7 mouse cellular contexts compared by ENCODE assay signal in genomic region chr12:21373100-21373819, GRCm38 (mm10). TPM values are rescaled to one million over a fixed set of nuclear protein-coding genes. Genes with fewer than 3 reads are reported as not detected.
DNase-seq lines count a peak whose midpoint lies in the region; ATAC-seq lines count a peak whose summit lies in the region.

Gene Adam17 (minus strand): TSS chr12:21373632.

- no peaks in the 10 kb centered on the region for H3K4me1 ChIP-seq in embryonic facial prominence, embryonic 12.5 days
- H3K4me1 ChIP-seq in limb, embryonic 11.5 days (ENCODE audit: control insufficient read depth, insufficient read depth, low read length), result no peaks in the 10 kb centered on the region
- H3K4me1 ChIP-seq in midbrain, embryonic 14.5 days (ENCODE audit: control insufficient read depth, insufficient read depth, low read length), result peaks cover 7% of the 10 kb centered on the region; the same call in 1 of the 2 replicates

- H3K27me3 ChIP-seq in embryonic facial prominence, embryonic 12.5 days, result no peaks in the 10 kb centered on the region
- no peaks in the 10 kb centered on the region for H3K27me3 ChIP-seq in limb, embryonic 11.5 days (ENCODE audit: control insufficient read depth, insufficient read depth, low read length)
- H3K27me3 ChIP-seq in midbrain, embryonic 14.5 days (ENCODE audit: control insufficient read depth, insufficient read depth, low read length), result no peaks in the 10 kb centered on the region

- peak within 1 kb of the TSS; percentile 91 for H3K27ac ChIP-seq in embryonic facial prominence, embryonic 12.5 days
- H3K27ac ChIP-seq in limb, embryonic 11.5 days (replicated peaks; ENCODE audit: low read depth, low read length), result peak within 1 kb of the TSS; percentile 89
- H3K27ac ChIP-seq in midbrain, embryonic 14.5 days (replicated peaks; ENCODE audit: low read depth, low read length), result peak within 1 kb of the TSS; percentile 87

- H3K36me3 ChIP-seq in embryonic facial prominence, embryonic 12.5 days, result no peaks in the 10 kb centered on the region
- no peaks in the 10 kb centered on the region for H3K36me3 ChIP-seq in limb, embryonic 11.5 days (ENCODE audit: control insufficient read depth, insufficient read depth, low read length)
- no peaks in the 10 kb centered on the region for H3K36me3 ChIP-seq in midbrain, embryonic 14.5 days (ENCODE audit: control insufficient read depth, insufficient read depth, low read length)

- WGBS in embryonic facial prominence, embryonic 12.5 days, result under 1% methylated on average over 55 of the region's 55 CpGs
- under 1% methylated on average over 55 of the region's 55 CpGs for WGBS in limb, embryonic 11.5 days
- under 1% methylated on average over 55 of the region's 55 CpGs for WGBS in midbrain, embryonic 14.5 days

- peak within 1 kb of the TSS; percentile 55 for H3K4me3 ChIP-seq in embryonic facial prominence, embryonic 12.5 days
- H3K4me3 ChIP-seq in limb, embryonic 11.5 days (ENCODE audit: low read depth, low read length), result peak within 1 kb of the TSS; percentile 63
- peak within 1 kb of the TSS; percentile 56 for H3K4me3 ChIP-seq in midbrain, embryonic 14.5 days (replicated peaks; ENCODE audit: low read depth, low read length)

- peak within 1 kb of the TSS; percentile 76 for H3K4me2 ChIP-seq in embryonic facial prominence, embryonic 12.5 days (replicated peaks)
- peak within 1 kb of the TSS; percentile 75 for H3K4me2 ChIP-seq in limb, embryonic 11.5 days (ENCODE audit: low read depth, severe bottlenecking)
- peak within 1 kb of the TSS; percentile 81 for H3K4me2 ChIP-seq in midbrain, embryonic 14.5 days (ENCODE audit: low read length)

- DNase-seq in adrenal gland, postnatal 25 days, result peak; percentile 95
- peak; percentile 100 for DNase-seq in heart, adult 11 months
- peak; percentile 97 for DNase-seq in kidney, adult 18-20 months
- DNase-seq in limb, embryonic 11.5 days (ENCODE audit: low spot score), result peak; percentile 94
- peak; percentile 98 for DNase-seq in midbrain, embryonic 14.5 days
- DNase-seq in spleen, adult 18-20 months, result peak; percentile 93

- ATAC-seq in embryonic facial prominence, embryonic 12.5 days (ENCODE audit: insufficient number of reproducible peaks, insufficient read depth, low FRiP score, low TSS enrichment), result peak; percentile 97
- ATAC-seq in limb, embryonic 11.5 days (ENCODE audit: insufficient number of reproducible peaks, low FRiP score, low TSS enrichment, low read depth), result peak; percentile 94
- ATAC-seq in midbrain, embryonic 14.5 days (ENCODE audit: low FRiP score, low TSS enrichment), result peak; percentile 98

- no peaks in the 10 kb centered on the region for H3K9me3 ChIP-seq in embryonic facial prominence, embryonic 12.5 days
- H3K9me3 ChIP-seq in limb, embryonic 11.5 days (ENCODE audit: control insufficient read depth, low read length), result no peaks in the 10 kb centered on the region
- no peaks in the 10 kb centered on the region for H3K9me3 ChIP-seq in midbrain, embryonic 14.5 days (ENCODE audit: control insufficient read depth, low read length)

- peak within 1 kb of the TSS; percentile 70 for H3K9ac ChIP-seq in embryonic facial prominence, embryonic 12.5 days
- H3K9ac ChIP-seq in limb, embryonic 11.5 days (ENCODE audit: low read length), result peak within 1 kb of the TSS; percentile 84
- H3K9ac ChIP-seq in midbrain, embryonic 14.5 days (replicated peaks; ENCODE audit: low read length), result peak within 1 kb of the TSS; percentile 72

RNA-seq across cellular contexts. Expression of gene Adam17, which starts in this region (rescaled TPM):
- total RNA-seq in adrenal gland, postnatal 25 days (2021), result 45.7 and 60.9 TPM in 2 replicates
- polyA plus RNA-seq in embryonic facial prominence, embryonic 12.5 days (2016; fragmentation: Nextera tagmentation; extraction: Ambion mirVana), result 43.6 and 44.7 TPM in 2 replicates
- 41.7 and 44.4 TPM in 2 replicates for polyA plus RNA-seq in limb, embryonic 11.5 days (2014; fragmentation: Nextera tagmentation; extraction: Ambion mirVana)
- 14.0 and 22.4 TPM in 2 replicates for polyA plus RNA-seq in midbrain, embryonic 14.5 days (2014; fragmentation: Nextera tagmentation; extraction: Ambion mirVana)

Comparison
In these comparisons a context has a peak if more than half of its experiments do, and no peak if none do; other contexts are left out.
1. Peak in every context shown above with its lines: DNase-seq, ATAC-seq, H3K4me3 ChIP-seq and H3K27ac ChIP-seq.